Mouse (Mus musculus) kidney, embryonic 16.5 days (tissue): ENCODE data around the gene Sfswap. TPM values are rescaled to one million over a fixed set of nuclear protein-coding genes. Genes with fewer than 3 reads are reported as not detected.

Source experiments
- ATAC-seq: fragments of 200-750 bp; cut with Nextera tagmentation; 2 replicates; pipeline ENCODE4 v1.8.0; 2017; ENCODE audit warnings: moderate TSS enrichment; ENCODE audit not compliant: low FRiP score, low TSS enrichment
- H3K27ac ChIP-seq: fragments of 300-500 bp; sonication (generic); 2 replicates; pipeline ENCODE4 v1.5.1; 2014; ENCODE audit warnings: low read length
- H3K27me3 ChIP-seq: fragments of 300-500 bp; sonication (generic); 2 replicates; pipeline ENCODE4 v1.6.1; 2014; ENCODE audit warnings: low read length, control low read depth, mixed read lengths; ENCODE audit not compliant: insufficient read depth
- H3K36me3 ChIP-seq: fragments of 300-500 bp; sonication (generic); 2 replicates; pipeline ENCODE4 v1.6.1; 2014; ENCODE audit warnings: low read length, control low read depth, mixed read lengths; ENCODE audit not compliant: insufficient read depth
- H3K4me1 ChIP-seq: fragments of 300-500 bp; sonication (generic); 2 replicates; pipeline ENCODE4 v1.6.1; 2014; ENCODE audit warnings: low read length, control low read depth, mixed read lengths; ENCODE audit not compliant: insufficient read depth
- H3K4me2 ChIP-seq: fragments of 300-500 bp; sonication (generic); replicated peaks from 2 replicates; pipeline ENCODE4 v1.6.1; 2014; ENCODE audit warnings: low read depth, low read length
- H3K4me3 ChIP-seq: fragments of 300-500 bp; sonication (generic); 2 replicates; pipeline ENCODE4 v1.5.1; 2014; ENCODE audit warnings: mild to moderate bottlenecking, low read length
- H3K9ac ChIP-seq: fragments of 300-500 bp; sonication (generic); replicated peaks from 2 replicates; pipeline ENCODE4 v1.6.1; 2014; ENCODE audit warnings: low read length
- H3K9me3 ChIP-seq: fragments of 300-500 bp; sonication (generic); 2 replicates; pipeline ENCODE4 v1.6.1; 2016; ENCODE audit warnings: low read length, control low read depth
- WGBS: fragments of 180-500 bp; shearing (Covaris S2); extraction: QIAGEN DNeasy Blood & Tissue Kit; methylation state at CpG from one replicate; pipeline ENCODE4 v1.1.7; 2014; 5-methylcytosine and 5-hydroxymethylcytosine counted together
- polyA plus RNA-seq: library from polyadenylated mRNA; unstranded; fragments of >200 nt; fragmentation: Nextera tagmentation; extraction: Ambion mirVana; gene quantifications from 2 replicates; pipeline ENCODE4 v1.2.1, GENCODE M21; 2015

Gene Sfswap
- polyA plus RNA-seq, 1 experiment from 2014 or later = 39.1 TPM

- H3K27ac ChIP-seq = no peak overlapping the region
- 78% methylated on average over 3 of the region's 3 CpGs for WGBS
These were observed 22.1 kb downstream of the Sfswap start for GRCm38 (mm10) chr5:129523166-129523565.

GRCm38 (mm10) chr5:129524751-129525150, 23.7 kb downstream of the Sfswap start:
- no peaks in the 10 kb centered on the region for H3K27me3 ChIP-seq
- H3K4me2 ChIP-seq = no peak overlapping the region
- 90% methylated on average over 5 of the region's 5 CpGs for WGBS
- H3K4me3 ChIP-seq = no peak overlapping the region
- H3K36me3 ChIP-seq = peaks cover 55% of the 10 kb centered on the region
- no peaks in the 10 kb centered on the region for H3K4me1 ChIP-seq
- no peak for ATAC-seq
- no peak overlapping the region for H3K9ac ChIP-seq
- no peak overlapping the region for H3K27ac ChIP-seq
- H3K9me3 ChIP-seq = no peaks in the 10 kb centered on the region

More at GRCm38 (mm10) chr5:129523166-129523565, 22.1 kb downstream of the Sfswap start:
- H3K9ac ChIP-seq = no peak overlapping the region
- ATAC-seq = no peak
- H3K27me3 ChIP-seq = no peaks in the 10 kb centered on the region
- no peak overlapping the region for H3K4me3 ChIP-seq
- H3K36me3 ChIP-seq = peaks cover 56% of the 10 kb centered on the region
- no peaks in the 10 kb centered on the region for H3K9me3 ChIP-seq
- no peak overlapping the region for H3K4me2 ChIP-seq
- no peaks in the 10 kb centered on the region for H3K4me1 ChIP-seq

- Histone ChIP-seq H3K4me3 (no peak overlapping the region), H3K9ac (no peak overlapping the region), H3K36me3 (peaks cover 54% of the 10 kb centered on the region), H3K4me2 (no peak overlapping the region), H3K9me3 (no peaks in the 10 kb centered on the region), H3K27me3 (no peaks in the 10 kb centered on the region), H3K27ac (no peak overlapping the region), H3K4me1 (no peaks in the 10 kb centered on the region)
- ATAC-seq = no peak
- 77% methylated on average over 5 of the region's 5 CpGs for WGBS
These were observed 26.1 kb downstream of the Sfswap start for GRCm38 (mm10) chr5:129527162-129527561.

- WGBS = 69% methylated on average over 1 of the region's 1 CpGs
- H3K4me3 ChIP-seq = no peak overlapping the region
These were observed 28.6 kb downstream of the Sfswap start for GRCm38 (mm10) chr5:129529571-129529970.

GRCm38 (mm10) chr5:129533731-129534130, 32.7 kb downstream of the Sfswap start:
- Histone ChIP-seq H3K27me3 (no peaks in the 10 kb centered on the region), H3K4me2 (no peak overlapping the region), H3K9ac (no peak overlapping the region), H3K36me3 (peaks cover 15% of the 10 kb centered on the region), H3K9me3 (no peaks in the 10 kb centered on the region), H3K4me3 (no peak overlapping the region), H3K4me1 (no peaks in the 10 kb centered on the region), H3K27ac (no peak overlapping the region)
- 81% methylated on average over 3 of the region's 3 CpGs for WGBS
- ATAC-seq = no peak

More at GRCm38 (mm10) chr5:129529571-129529970, 28.6 kb downstream of the Sfswap start:
- ATAC-seq = no peak
- no peaks in the 10 kb centered on the region for H3K27me3 ChIP-seq
- H3K9ac ChIP-seq = no peak overlapping the region
- no peaks in the 10 kb centered on the region for H3K4me1 ChIP-seq
- H3K27ac ChIP-seq = no peak overlapping the region
- no peak overlapping the region for H3K4me2 ChIP-seq
- H3K9me3 ChIP-seq = no peaks in the 10 kb centered on the region
- peaks cover 38% of the 10 kb centered on the region for H3K36me3 ChIP-seq

GRCm38 (mm10) chr5:129534500-129534899, 33.5 kb downstream of the Sfswap start:
- no peak overlapping the region for H3K4me2 ChIP-seq
- no peaks in the 10 kb centered on the region for H3K9me3 ChIP-seq
- H3K27me3 ChIP-seq = no peaks in the 10 kb centered on the region
- no peak overlapping the region for H3K27ac ChIP-seq
- ATAC-seq = no peak
- no peaks in the 10 kb centered on the region for H3K4me1 ChIP-seq
- H3K4me3 ChIP-seq = no peak overlapping the region
- WGBS = 87% methylated on average over 2 of the region's 2 CpGs
- peaks cover 13% of the 10 kb centered on the region for H3K36me3 ChIP-seq
- H3K9ac ChIP-seq = no peak overlapping the region

- H3K4me1 ChIP-seq = no peaks in the 10 kb centered on the region
- no peak overlapping the region for H3K4me3 ChIP-seq
- no peaks in the 10 kb centered on the region for H3K27me3 ChIP-seq
- no peak overlapping the region for H3K27ac ChIP-seq
- no peak overlapping the region for H3K9ac ChIP-seq
- no peaks in the 10 kb centered on the region for H3K9me3 ChIP-seq
- H3K4me2 ChIP-seq = no peak overlapping the region
- no peak for ATAC-seq
- H3K36me3 ChIP-seq = peaks cover 13% of the 10 kb centered on the region
- 62% methylated on average over 2 of the region's 2 CpGs for WGBS
These were observed 34.0 kb downstream of the Sfswap start for GRCm38 (mm10) chr5:129535021-129535420.

GRCm38 (mm10) chr5:129535431-129535830, 34.4 kb downstream of the Sfswap start:
- Histone ChIP-seq H3K9ac (no peak overlapping the region), H3K4me2 (no peak overlapping the region), H3K27ac (no peak overlapping the region), H3K36me3 (peaks cover 15% of the 10 kb centered on the region), H3K9me3 (no peaks in the 10 kb centered on the region), H3K4me1 (no peaks in the 10 kb centered on the region), H3K4me3 (no peak overlapping the region), H3K27me3 (no peaks in the 10 kb centered on the region)
- WGBS = 91% methylated on average over 3 of the region's 3 CpGs
- ATAC-seq = no peak

- no peak for ATAC-seq
- Histone ChIP-seq H3K27ac (no peak overlapping the region), H3K36me3 (peaks cover 42% of the 10 kb centered on the region), H3K9me3 (no peaks in the 10 kb centered on the region), H3K4me1 (no peaks in the 10 kb centered on the region), H3K4me2 (no peak overlapping the region), H3K9ac (no peak overlapping the region), H3K27me3 (no peaks in the 10 kb centered on the region), H3K4me3 (no peak overlapping the region)
- 77% methylated on average over 4 of the region's 4 CpGs for WGBS
These were observed 37.8 kb downstream of the Sfswap start for GRCm38 (mm10) chr5:129538826-129539225.

- Histone ChIP-seq H3K9ac (no peak overlapping the region), H3K9me3 (no peaks in the 10 kb centered on the region), H3K36me3 (peaks cover 60% of the 10 kb centered on the region), H3K27me3 (no peaks in the 10 kb centered on the region), H3K4me2 (no peak overlapping the region), H3K4me1 (no peaks in the 10 kb centered on the region), H3K27ac (no peak overlapping the region), H3K4me3 (no peak overlapping the region)
- ATAC-seq = no peak
- 88% methylated on average over 3 of the region's 3 CpGs for WGBS
These were observed 41.2 kb downstream of the Sfswap start for GRCm38 (mm10) chr5:129542236-129542635.
